Mouse (Mus musculus): ENCODE results near the gene Ogdh. TPM values are rescaled to one million over a fixed set of nuclear protein-coding genes. Genes with fewer than 3 reads are reported as not detected.
A peak's percentile ranks its signal among the peaks of the same experiment; 100 is the strongest.
"Not testable (repeated sequence)": the region's sequence is repeated elsewhere in the genome, so short reads cannot be mapped to it uniquely, and the experiment has no call there.

Ogdh gene
- 83.9 and 102 TPM in 2 replicates for polyA plus RNA-seq (2015; fragmentation: Nextera tagmentation; extraction: Ambion mirVana)

GRCm38 (mm10) chr11:6291401-6292115 is at the start of gene Ogdh:
Gene Ogdh, plus strand, starts transcription at chr11:6291633.
- H3K4me3 ChIP-seq (replicated peaks): peak within 1 kb of the TSS; percentile 92
- no peaks in the 10 kb centered on the region for H3K27me3 ChIP-seq
- peak within 1 kb of the TSS; percentile 95 for H3K27ac ChIP-seq
- H3K4me1 ChIP-seq (replicated peaks): peaks cover 50% of the 10 kb centered on the region
- H3K36me3 ChIP-seq: peaks cover 1% of the 10 kb centered on the region
- DNase-seq (peak; percentile 98), ATAC-seq (ENCODE audit: low read depth) (peak; percentile 89)
- peak within 1 kb of the TSS; percentile 93 for H3K9ac ChIP-seq
- peak within 1 kb of the TSS; percentile 86 for H3K4me2 ChIP-seq
- H3K9me3 ChIP-seq (replicated peaks): no peaks in the 10 kb centered on the region
- under 1% methylated on average over 77 of the region's 77 CpGs for WGBS (ENCODE audit: insufficient replicate concordance)

DNA sequence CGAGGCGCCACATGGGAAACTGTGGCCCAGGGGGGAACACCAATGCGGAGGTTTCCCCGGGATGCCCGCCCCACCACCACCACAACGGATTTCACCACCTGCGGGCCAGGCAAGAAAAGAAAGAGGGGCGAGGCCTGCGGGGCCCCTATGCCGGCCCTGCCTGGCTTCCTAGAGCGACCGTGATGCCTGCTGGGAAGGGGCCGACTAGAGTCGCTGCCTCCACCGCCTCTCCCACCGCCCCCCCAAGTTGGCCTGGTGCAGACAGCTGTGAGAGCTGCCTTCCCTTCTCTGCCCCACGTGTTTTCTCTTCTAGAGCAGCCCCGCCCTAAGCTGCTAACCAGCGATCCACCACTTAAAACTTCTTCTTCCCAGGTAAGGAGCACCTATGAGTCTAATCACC is 46.7 kb upstream of the Ogdh start:
- Histone ChIP-seq H3K36me3 (no peaks in the 10 kb centered on the region), H3K27me3 (no peaks in the 10 kb centered on the region), H3K27ac (no peak overlapping the region), H3K9ac (no peak overlapping the region), H3K4me3 (replicated peaks) (no peak overlapping the region), H3K9me3 (replicated peaks) (no peaks in the 10 kb centered on the region), H3K4me2 (no peak overlapping the region), H3K4me1 (replicated peaks) (no peaks in the 10 kb centered on the region)
- ATAC-seq (ENCODE audit: low read depth) (no peak), DNase-seq (no peak)
- 53% methylated on average over 19 of the region's 19 CpGs for WGBS (ENCODE audit: insufficient replicate concordance)

- H3K9ac ChIP-seq: no peak overlapping the region
- H3K9me3 ChIP-seq (replicated peaks): no peaks in the 10 kb centered on the region
- H3K4me3 ChIP-seq (replicated peaks): no peak overlapping the region
- ATAC-seq (ENCODE audit: low read depth): no peak
- no peak for DNase-seq
- peaks cover 7% of the 10 kb centered on the region for H3K4me1 ChIP-seq (replicated peaks)
- H3K36me3 ChIP-seq: no peaks in the 10 kb centered on the region
- H3K4me2 ChIP-seq: no peak overlapping the region
- H3K27ac ChIP-seq: no peak overlapping the region
- 73% methylated on average over 5 of the region's 5 CpGs for WGBS (ENCODE audit: insufficient replicate concordance)
- H3K27me3 ChIP-seq: no peaks in the 10 kb centered on the region
Observed at GRCm38 (mm10) chr11:6252248-6252647, 39.2 kb upstream of the Ogdh start.

- Histone ChIP-seq H3K27ac (no peak overlapping the region), H3K27me3 (no peaks in the 10 kb centered on the region), H3K9ac (no peak overlapping the region), H3K4me3 (replicated peaks) (no peak overlapping the region), H3K36me3 (peaks cover 4% of the 10 kb centered on the region), H3K4me2 (no peak overlapping the region), H3K4me1 (replicated peaks) (peaks cover 7% of the 10 kb centered on the region), H3K9me3 (replicated peaks) (no peaks in the 10 kb centered on the region)
- 63% methylated on average over 4 of the region's 4 CpGs for WGBS (ENCODE audit: insufficient replicate concordance)
- ATAC-seq (ENCODE audit: low read depth) (no peak), DNase-seq (no peak)
Observed at GRCm38 (mm10) chr11:6252824-6253223, 38.6 kb upstream of the Ogdh start.

DNA sequence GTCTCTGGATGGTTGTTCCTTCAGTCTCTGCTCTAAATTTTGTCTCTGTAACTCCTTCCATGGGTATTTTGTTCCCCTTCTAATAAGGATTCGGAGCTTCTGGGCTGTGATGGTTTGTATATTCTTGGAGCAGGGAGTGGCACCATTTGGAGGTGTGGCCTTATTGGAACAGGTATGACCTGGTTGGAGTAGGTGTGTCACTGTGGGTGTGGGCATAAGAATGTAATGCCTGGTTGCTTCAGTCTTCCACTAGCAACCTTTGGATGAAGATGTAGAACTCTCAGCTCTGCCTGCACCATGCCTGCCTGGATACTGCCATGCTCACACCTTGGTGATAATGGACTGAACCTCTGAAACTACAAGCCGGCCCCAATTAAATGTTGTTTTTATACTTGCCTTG is 36.8 kb upstream of the Ogdh start:
- not testable (repeated sequence) for H3K27me3 ChIP-seq; DNase-seq; H3K4me2 ChIP-seq; ATAC-seq (ENCODE audit: low read depth); H3K4me1 ChIP-seq (replicated peaks); H3K9me3 ChIP-seq (replicated peaks); H3K27ac ChIP-seq; H3K9ac ChIP-seq; H3K4me3 ChIP-seq (replicated peaks)
- H3K36me3 ChIP-seq: peaks cover 22% of the 10 kb centered on the region
- WGBS (ENCODE audit: insufficient replicate concordance): 74% methylated on average over 2 of the region's 2 CpGs

GRCm38 (mm10) chr11:6256490-6257072 is 34.9 kb upstream of the Ogdh start:
- Histone ChIP-seq H3K4me2 (no peak overlapping the region), H3K36me3 (peaks cover 42% of the 10 kb centered on the region), H3K9me3 (replicated peaks) (no peaks in the 10 kb centered on the region), H3K4me3 (replicated peaks) (no peak overlapping the region), H3K27ac (no peak overlapping the region), H3K27me3 (no peaks in the 10 kb centered on the region), H3K9ac (no peak overlapping the region), H3K4me1 (replicated peaks) (peaks cover 7% of the 10 kb centered on the region)
- ATAC-seq (ENCODE audit: low read depth) (peak; percentile 45; the same call in 1 of the 2 replicates), DNase-seq (no peak)
- 54% methylated on average over 6 of the region's 6 CpGs for WGBS (ENCODE audit: insufficient replicate concordance)

GRCm38 (mm10) chr11:6259413-6259812 is 32.0 kb upstream of the Ogdh start:
- Histone ChIP-seq H3K9me3 (replicated peaks) (no peaks in the 10 kb centered on the region), H3K27ac (no peak overlapping the region), H3K36me3 (peaks cover 70% of the 10 kb centered on the region), H3K4me2 (no peak overlapping the region), H3K27me3 (no peaks in the 10 kb centered on the region), H3K4me1 (replicated peaks) (peaks cover 7% of the 10 kb centered on the region), H3K4me3 (replicated peaks) (no peak overlapping the region), H3K9ac (no peak overlapping the region)
- ATAC-seq (ENCODE audit: low read depth): no peak
- WGBS (ENCODE audit: insufficient replicate concordance): 81% methylated on average over 7 of the region's 7 CpGs
- no peak for DNase-seq

- Histone ChIP-seq H3K4me1 (replicated peaks) (peaks cover 13% of the 10 kb centered on the region), H3K9me3 (replicated peaks) (no peaks in the 10 kb centered on the region), H3K27ac (no peak overlapping the region), H3K4me2 (no peak overlapping the region), H3K9ac (no peak overlapping the region), H3K27me3 (no peaks in the 10 kb centered on the region), H3K4me3 (replicated peaks) (no peak overlapping the region), H3K36me3 (peaks cover 92% of the 10 kb centered on the region)
- 72% methylated on average over 10 of the region's 10 CpGs for WGBS (ENCODE audit: insufficient replicate concordance)
- peak; percentile 27; the same call in 1 of the 2 replicates for ATAC-seq (ENCODE audit: low read depth)
- peak; percentile 55 for DNase-seq
Observed at GRCm38 (mm10) chr11:6261434-6262082, 29.9 kb upstream of the Ogdh start.

- Histone ChIP-seq H3K4me2 (peak overlapping the region; percentile 85), H3K9me3 (replicated peaks) (no peaks in the 10 kb centered on the region), H3K9ac (peak overlapping the region; percentile 83), H3K36me3 (peaks cover 62% of the 10 kb centered on the region), H3K27me3 (no peaks in the 10 kb centered on the region), H3K4me3 (replicated peaks) (peak overlapping the region; percentile 82), H3K4me1 (replicated peaks) (peaks cover 26% of the 10 kb centered on the region), H3K27ac (0 out of 2 replicates have a peak overlapping the region, but pooled peaks have one; percentile 18)
- ATAC-seq (ENCODE audit: low read depth) (no peak), DNase-seq (no peak)
- 49% methylated on average over 9 of the region's 9 CpGs for WGBS (ENCODE audit: insufficient replicate concordance)
Observed at GRCm38 (mm10) chr11:6266621-6267020, 24.8 kb upstream of the Ogdh start.

- WGBS (ENCODE audit: insufficient replicate concordance): under 1% methylated on average over 50 of the region's 50 CpGs
- H3K27me3 ChIP-seq: no peaks in the 10 kb centered on the region
- peak; percentile 97 for ATAC-seq (ENCODE audit: low read depth)
- peak within 1 kb of the TSS; percentile 85 for H3K4me2 ChIP-seq
- peak within 1 kb of the TSS; percentile 83 for H3K9ac ChIP-seq
- peak within 1 kb of the TSS; percentile 82 for H3K4me3 ChIP-seq (replicated peaks)
- H3K27ac ChIP-seq: peak within 1 kb of the TSS; percentile 91
- H3K4me1 ChIP-seq (replicated peaks): peaks cover 26% of the 10 kb centered on the region
- H3K36me3 ChIP-seq: peaks cover 58% of the 10 kb centered on the region
- no peaks in the 10 kb centered on the region for H3K9me3 ChIP-seq (replicated peaks)
- DNase-seq: peak; percentile 89
Observed at GRCm38 (mm10) chr11:6267320-6268254, 23.8 kb upstream of the Ogdh start, which contains the start of gene Ddx56. Gene Ddx56, minus strand, starts transcription at chr11:6267772.
